Mouse (Mus musculus): ENCODE results near the gene Rps5. TPM values are rescaled to one million over a fixed set of nuclear protein-coding genes. Genes with fewer than 3 reads are reported as not detected.

Rps5 gene
- polyA plus RNA-seq, 1 experiment from 2014 or later, result 800 TPM

DNA sequence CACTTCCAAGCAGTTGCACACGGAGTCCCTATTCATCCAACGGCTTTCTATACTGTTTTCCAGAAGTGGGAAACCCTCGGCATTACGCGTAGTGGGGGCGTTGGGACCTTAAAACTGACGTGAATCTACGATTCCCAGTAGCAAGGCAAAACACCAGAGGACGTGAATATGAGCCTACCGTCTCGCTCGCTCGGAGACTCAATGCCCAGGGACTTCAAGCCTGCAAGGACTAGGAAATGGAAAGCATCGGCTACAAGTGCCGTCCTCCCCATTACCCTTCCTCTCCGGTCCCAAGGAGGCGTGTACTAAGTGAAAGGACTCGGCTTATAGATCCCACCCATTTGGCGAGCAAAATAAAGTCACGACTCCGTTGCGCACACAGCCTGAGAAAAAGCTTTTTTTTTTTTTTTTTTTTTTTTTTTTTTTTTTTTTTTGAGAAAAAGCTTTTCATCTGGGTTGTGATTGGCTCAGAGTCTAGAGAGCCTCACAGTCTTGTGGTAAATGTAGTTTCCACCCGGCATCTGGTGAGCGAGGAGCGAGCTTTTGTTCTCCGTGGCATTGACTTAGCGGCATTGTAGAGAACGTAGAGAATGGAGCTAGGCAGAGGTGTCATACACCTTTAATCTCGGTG lies 39.5 kb downstream of the Rps5 start:
- Histone ChIP-seq H3K9ac (ENCODE audit: low read length) (peak overlapping the region; percentile 73), H3K4me3 (ENCODE audit: low read depth, low read length) (peak overlapping the region; percentile 43), H3K9me3 (ENCODE audit: control insufficient read depth, low read length) (no peaks in the 10 kb centered on the region), H3K4me2 (ENCODE audit: low read depth, low read length, severe bottlenecking) (peak overlapping the region; percentile 53), H3K27me3 (ENCODE audit: control insufficient read depth, insufficient read depth, low read length) (no peaks in the 10 kb centered on the region), H3K27ac (ENCODE audit: low read depth, low read length) (peak overlapping the region; percentile 65), H3K36me3 (ENCODE audit: control insufficient read depth, insufficient read depth, low read length) (no peaks in the 10 kb centered on the region), H3K4me1 (replicated peaks; ENCODE audit: control insufficient read depth, insufficient read depth, low read length) (no peaks in the 10 kb centered on the region)
- ATAC-seq (replicated peaks; ENCODE audit: low FRiP score), result peak; percentile 74
- peak; percentile 73 for DNase-seq (ENCODE audit: low spot score)
- 4% methylated on average over 29 of the region's 29 CpGs for WGBS

- Histone ChIP-seq H3K4me1 (replicated peaks; ENCODE audit: control insufficient read depth, insufficient read depth, low read length) (peaks cover 3% of the 10 kb centered on the region; the same call in 1 of the 2 replicates), H3K27me3 (ENCODE audit: control insufficient read depth, insufficient read depth, low read length) (no peaks in the 10 kb centered on the region), H3K4me2 (ENCODE audit: low read depth, low read length, severe bottlenecking) (peak within 1 kb of the TSS; percentile 94), H3K9me3 (ENCODE audit: control insufficient read depth, low read length) (no peaks in the 10 kb centered on the region), H3K4me3 (ENCODE audit: low read depth, low read length) (peak within 1 kb of the TSS; percentile 87), H3K27ac (ENCODE audit: low read depth, low read length) (peak within 1 kb of the TSS; percentile 64), H3K36me3 (ENCODE audit: control insufficient read depth, insufficient read depth, low read length) (peaks cover 4% of the 10 kb centered on the region; the same call in 1 of the 2 replicates), H3K9ac (ENCODE audit: low read length) (peak within 1 kb of the TSS; percentile 89)
- under 1% methylated on average over 23 of the region's 23 CpGs for WGBS
- peak; percentile 91 for ATAC-seq (replicated peaks; ENCODE audit: low FRiP score)
- peak; percentile 92 for DNase-seq (ENCODE audit: low spot score)
Measured at GRCm38 (mm10) chr7:12965678-12966091, 43.6 kb downstream of the Rps5 start, which contains the start of gene Zfp324. Gene Zfp324 (plus strand): TSS chr7:12965838.

- Histone ChIP-seq H3K9me3 (ENCODE audit: control insufficient read depth, low read length) (no peaks in the 10 kb centered on the region), H3K27me3 (ENCODE audit: control insufficient read depth, insufficient read depth, low read length) (no peaks in the 10 kb centered on the region), H3K36me3 (ENCODE audit: control insufficient read depth, insufficient read depth, low read length) (peaks cover 8% of the 10 kb centered on the region; the same call in 1 of the 2 replicates), H3K4me1 (replicated peaks; ENCODE audit: control insufficient read depth, insufficient read depth, low read length) (peaks cover 3% of the 10 kb centered on the region; the same call in 1 of the 2 replicates), H3K27ac (ENCODE audit: low read depth, low read length) (peak overlapping the region; percentile 64; the same call in 1 of the 2 replicates), H3K4me2 (ENCODE audit: low read depth, low read length, severe bottlenecking) (peak overlapping the region; percentile 94), H3K4me3 (ENCODE audit: low read depth, low read length) (peak overlapping the region; percentile 87), H3K9ac (ENCODE audit: low read length) (peak overlapping the region; percentile 89)
- peak; percentile 63 for ATAC-seq (replicated peaks; ENCODE audit: low FRiP score)
- peak; percentile 76 for DNase-seq (ENCODE audit: low spot score)
- WGBS, result under 1% methylated on average over 29 of the region's 29 CpGs
Measured at GRCm38 (mm10) chr7:12966104-12966845, 44.2 kb downstream of the Rps5 start.

DNA sequence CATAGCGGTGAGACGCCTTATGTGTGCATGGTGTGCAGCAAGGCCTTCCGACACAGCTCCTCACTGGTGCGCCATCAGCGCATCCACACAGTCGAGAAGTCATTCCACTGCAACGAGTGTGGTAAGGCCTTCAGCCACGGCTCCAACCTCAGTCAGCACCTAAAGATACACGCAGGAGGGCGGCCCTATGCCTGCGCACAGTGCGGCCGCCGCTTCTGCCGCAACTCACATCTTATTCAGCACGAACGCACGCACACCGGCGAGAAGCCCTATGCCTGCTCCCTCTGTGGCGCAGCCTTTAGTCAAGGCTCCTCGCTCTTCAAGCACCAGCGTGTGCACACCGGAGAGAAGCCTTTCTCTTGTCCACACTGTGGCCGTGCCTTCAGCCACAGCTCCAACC lies 48.8 kb downstream of the Rps5 start:
- Histone ChIP-seq H3K36me3 (ENCODE audit: control insufficient read depth, insufficient read depth, low read length) (peaks cover 8% of the 10 kb centered on the region; the same call in 1 of the 2 replicates), H3K9me3 (ENCODE audit: control insufficient read depth, low read length) (no peaks in the 10 kb centered on the region), H3K9ac (ENCODE audit: low read length) (no peak overlapping the region), H3K4me1 (replicated peaks; ENCODE audit: control insufficient read depth, insufficient read depth, low read length) (peaks cover 3% of the 10 kb centered on the region; the same call in 1 of the 2 replicates), H3K4me2 (ENCODE audit: low read depth, low read length, severe bottlenecking) (no peak overlapping the region), H3K27ac (ENCODE audit: low read depth, low read length) (no peak overlapping the region), H3K4me3 (ENCODE audit: low read depth, low read length) (no peak overlapping the region), H3K27me3 (ENCODE audit: control insufficient read depth, insufficient read depth, low read length) (no peaks in the 10 kb centered on the region)
- WGBS, result 93% methylated on average over 25 of the region's 25 CpGs
- DNase-seq (ENCODE audit: low spot score), result no peak
- no peak for ATAC-seq (replicated peaks; ENCODE audit: low FRiP score)

Other genes with a start within 250 kb of the Rps5 start
- not detected in 2 replicates for gene Vmn2r55, start 237.3 kb upstream of the Rps5 start, polyA plus RNA-seq (2014; fragmentation: Nextera tagmentation; extraction: Ambion mirVana)
- not detected in 2 replicates for gene Vmn2r56, start 187.3 kb upstream of the Rps5 start, polyA plus RNA-seq (2014; fragmentation: Nextera tagmentation; extraction: Ambion mirVana)
- 12.3 and 13.3 TPM in 2 replicates for gene Zscan18, start 118.7 kb upstream of the Rps5 start, polyA plus RNA-seq (2014; fragmentation: Nextera tagmentation; extraction: Ambion mirVana)
- gene Zfp329, start 103.4 kb upstream of the Rps5 start, polyA plus RNA-seq (2014; fragmentation: Nextera tagmentation; extraction: Ambion mirVana), result 27.5 and 28.9 TPM in 2 replicates
- gene Zfp110, start 87.5 kb upstream of the Rps5 start, polyA plus RNA-seq (2014; fragmentation: Nextera tagmentation; extraction: Ambion mirVana), result 32.3 and 32.9 TPM in 2 replicates
- gene Zfp128, start 41.1 kb upstream of the Rps5 start, polyA plus RNA-seq (2014; fragmentation: Nextera tagmentation; extraction: Ambion mirVana), result 5.3 and 6.2 TPM in 2 replicates
- 20.2 and 23.4 TPM in 2 replicates for gene Zscan22, start 24.5 kb upstream of the Rps5 start, polyA plus RNA-seq (2014; fragmentation: Nextera tagmentation; extraction: Ambion mirVana)
- 1.3 and 1.6 TPM in 2 replicates for gene Rnf225, start 5.1 kb downstream of the Rps5 start, polyA plus RNA-seq (2014; fragmentation: Nextera tagmentation; extraction: Ambion mirVana)
- 10.8 and 11.2 TPM in 2 replicates for gene Zfp324, start 43.5 kb downstream of the Rps5 start, polyA plus RNA-seq (2014; fragmentation: Nextera tagmentation; extraction: Ambion mirVana)
- gene Zfp446, start 55.6 kb downstream of the Rps5 start, polyA plus RNA-seq (2014; fragmentation: Nextera tagmentation; extraction: Ambion mirVana), result 12.8 and 14.6 TPM in 2 replicates
- 0.13 TPM in 1 of 2 replicates, not detected in the other for gene Slc27a5, start 75.9 kb downstream of the Rps5 start, polyA plus RNA-seq (2014; fragmentation: Nextera tagmentation; extraction: Ambion mirVana)
- 507 and 586 TPM in 2 replicates for gene Trim28, start 76.8 kb downstream of the Rps5 start, polyA plus RNA-seq (2014; fragmentation: Nextera tagmentation; extraction: Ambion mirVana)
- 31.9 and 37.3 TPM in 2 replicates for gene Zbtb45, start 87.7 kb downstream of the Rps5 start, polyA plus RNA-seq (2014; fragmentation: Nextera tagmentation; extraction: Ambion mirVana)
- 114 and 127 TPM in 2 replicates for gene Chmp2a, start 112.5 kb downstream of the Rps5 start, polyA plus RNA-seq (2014; fragmentation: Nextera tagmentation; extraction: Ambion mirVana)
- gene Ube2m, start 116.0 kb downstream of the Rps5 start, polyA plus RNA-seq (2014; fragmentation: Nextera tagmentation; extraction: Ambion mirVana), result 165 and 183 TPM in 2 replicates
- 3.8 and 4.0 TPM in 2 replicates for gene Mzf1, start 132.5 kb downstream of the Rps5 start, polyA plus RNA-seq (2014; fragmentation: Nextera tagmentation; extraction: Ambion mirVana)
- not detected in 2 replicates for gene Vmn1r85, start 172.9 kb downstream of the Rps5 start, polyA plus RNA-seq (2014; fragmentation: Nextera tagmentation; extraction: Ambion mirVana)
- not detected in 2 replicates for gene Vmn1r86, start 197.6 kb downstream of the Rps5 start, polyA plus RNA-seq (2014; fragmentation: Nextera tagmentation; extraction: Ambion mirVana)
- not detected in 2 replicates for gene Vmn1r87, start 217.9 kb downstream of the Rps5 start, polyA plus RNA-seq (2014; fragmentation: Nextera tagmentation; extraction: Ambion mirVana)
- 0.03 TPM in 1 of 2 replicates, not detected in the other for gene Vmn1r88, start 237.3 kb downstream of the Rps5 start, polyA plus RNA-seq (2014; fragmentation: Nextera tagmentation; extraction: Ambion mirVana)

Data from forebrain, embryonic 11.5 days (tissue).